In genomic region chr3:66083407-66083806, GRCm38 (mm10) we compare ENCODE assay signal across 19 mouse cellular contexts.
"Had no signal": no experiment of that assay in that cellular context is flagged by ENCODE, and none has a peak within 500 bp of the region (broad histone marks: within the 10 kb centered on the region; RNA-seq: fewer than 3 reads in every experiment).

No protein-coding gene starts in this region.

- H3K9ac ChIP-seq: liver, embryonic 13.5 days; midbrain, embryonic 15.5 days; neural tube, embryonic 12.5 days; neural tube, embryonic 15.5 days had no signal

- DNase-seq: kidney, adult 2 months; kidney, postnatal 25 days; layer of hippocampus, postnatal 36 days; liver, embryonic 13.5 days; lung, adult 2 months; lung, postnatal 14 days; lung, postnatal 4 days; right cerebral cortex, adult 18-20 months; right cerebral cortex, postnatal 14 days; right cerebral cortex, postnatal 4 days; thymus, adult 2 months; thymus, postnatal 14 days had no signal

- H3K27me3 ChIP-seq: liver, embryonic 13.5 days; midbrain, embryonic 15.5 days; neural tube, embryonic 12.5 days; neural tube, embryonic 15.5 days had no signal

- H3K36me3 ChIP-seq: liver, embryonic 13.5 days; midbrain, embryonic 15.5 days; neural tube, embryonic 12.5 days; neural tube, embryonic 15.5 days had no signal

- H3K4me3 ChIP-seq: left cerebral cortex, adult 2 months; liver, embryonic 13.5 days; midbrain, embryonic 15.5 days; neural tube, embryonic 12.5 days; neural tube, embryonic 15.5 days had no signal

- H3K27ac ChIP-seq: kidney, postnatal 0 days; left cerebral cortex, adult 2 months; liver, embryonic 13.5 days; midbrain, embryonic 15.5 days; neural tube, embryonic 12.5 days; neural tube, embryonic 15.5 days; stomach, postnatal 0 days had no signal

- H3K9me3 ChIP-seq: liver, embryonic 13.5 days; midbrain, embryonic 15.5 days; neural tube, embryonic 12.5 days; neural tube, embryonic 15.5 days had no signal

- H3K4me2 ChIP-seq: liver, embryonic 13.5 days; midbrain, embryonic 11.5 days; midbrain, embryonic 15.5 days; neural tube, embryonic 12.5 days; neural tube, embryonic 15.5 days had no signal

- H3K4me1 ChIP-seq: liver, embryonic 13.5 days; midbrain, embryonic 15.5 days; neural tube, embryonic 12.5 days had no signal
